Mouse (Mus musculus): ENCODE measurements around the gene Ift81. TPM values are rescaled to one million over a fixed set of nuclear protein-coding genes. Genes with fewer than 3 reads are reported as not detected.

Ift81 gene
- polyA plus RNA-seq, 1 experiment from 2014 or later = 46.0 TPM

DNA sequence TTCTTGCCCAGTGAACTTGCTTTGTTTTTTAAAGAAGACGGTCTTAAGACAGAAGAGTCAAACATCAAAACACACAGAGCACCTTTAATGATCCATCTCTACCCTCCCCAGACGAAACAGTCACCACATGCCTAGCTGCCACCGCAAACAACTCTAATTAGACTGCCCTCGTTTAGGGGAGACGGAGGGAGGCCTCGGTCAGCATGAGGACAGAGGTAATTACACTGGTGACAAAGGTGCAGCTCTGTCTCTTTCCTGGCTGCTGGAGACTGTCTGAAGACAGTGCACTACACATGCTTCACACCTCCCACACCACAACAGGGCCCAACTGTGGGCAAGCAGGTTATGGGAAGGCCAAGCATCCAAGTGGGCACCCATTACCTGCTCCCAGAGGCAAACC lies 66.5 kb downstream of the Ift81 start:
- H3K27ac ChIP-seq (ENCODE audit: low read length) = no peak overlapping the region
- peaks cover 23% of the 10 kb centered on the region for H3K4me1 ChIP-seq (replicated peaks; ENCODE audit: control insufficient read depth, insufficient read depth, low read length)
- no peaks in the 10 kb centered on the region for H3K9me3 ChIP-seq (ENCODE audit: control insufficient read depth, low read length)
- 77% methylated on average over 6 of the region's 6 CpGs for WGBS
- no peaks in the 10 kb centered on the region for H3K27me3 ChIP-seq (ENCODE audit: control insufficient read depth, insufficient read depth, low read depth, low read length)
- no peak overlapping the region for H3K4me3 ChIP-seq (ENCODE audit: low read length)
- H3K36me3 ChIP-seq (ENCODE audit: control insufficient read depth, insufficient read depth, low read length) = no peaks in the 10 kb centered on the region
- no peak overlapping the region for H3K9ac ChIP-seq (ENCODE audit: low read length)
- no peak overlapping the region for H3K4me2 ChIP-seq (ENCODE audit: low read depth, low read length)
- no peak for ATAC-seq (ENCODE audit: low read depth)

DNA sequence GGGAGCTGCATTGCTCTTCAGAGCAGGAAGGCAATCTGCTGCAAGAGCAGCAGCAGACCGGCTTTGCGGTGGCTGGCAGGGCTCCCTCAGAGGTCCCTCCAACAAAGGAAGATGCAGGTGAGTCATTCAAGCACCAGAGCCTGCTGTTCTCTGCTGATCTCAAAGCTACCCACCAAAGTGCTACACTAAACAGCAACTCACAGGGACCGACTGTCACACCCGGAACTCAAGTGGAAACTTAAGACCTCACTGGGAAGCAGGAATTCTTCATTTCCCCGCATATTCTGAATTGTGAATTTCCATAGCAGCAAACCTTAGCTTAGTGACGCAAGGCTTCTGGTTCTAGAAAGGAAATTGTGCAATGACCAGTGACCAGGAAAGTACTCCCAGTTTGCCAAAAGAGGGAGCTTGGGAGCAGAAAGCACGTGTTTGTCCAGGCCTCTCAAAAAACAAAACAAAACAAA lies 67.0 kb downstream of the Ift81 start:
- no peak overlapping the region for H3K4me3 ChIP-seq (ENCODE audit: low read length)
- ATAC-seq (ENCODE audit: low read depth) = peak; percentile 42; the same call in 1 of the 2 replicates
- no peak overlapping the region for H3K4me2 ChIP-seq (ENCODE audit: low read depth, low read length)
- no peaks in the 10 kb centered on the region for H3K9me3 ChIP-seq (ENCODE audit: control insufficient read depth, low read length)
- peaks cover 23% of the 10 kb centered on the region for H3K4me1 ChIP-seq (replicated peaks; ENCODE audit: control insufficient read depth, insufficient read depth, low read length)
- H3K9ac ChIP-seq (ENCODE audit: low read length) = 0 out of 2 replicates have a peak overlapping the region, but pooled peaks have one; percentile 8
- no peaks in the 10 kb centered on the region for H3K36me3 ChIP-seq (ENCODE audit: control insufficient read depth, insufficient read depth, low read length)
- H3K27me3 ChIP-seq (ENCODE audit: control insufficient read depth, insufficient read depth, low read depth, low read length) = no peaks in the 10 kb centered on the region
- H3K27ac ChIP-seq (ENCODE audit: low read length) = no peak overlapping the region
- WGBS = 48% methylated on average over 7 of the region's 7 CpGs

DNA sequence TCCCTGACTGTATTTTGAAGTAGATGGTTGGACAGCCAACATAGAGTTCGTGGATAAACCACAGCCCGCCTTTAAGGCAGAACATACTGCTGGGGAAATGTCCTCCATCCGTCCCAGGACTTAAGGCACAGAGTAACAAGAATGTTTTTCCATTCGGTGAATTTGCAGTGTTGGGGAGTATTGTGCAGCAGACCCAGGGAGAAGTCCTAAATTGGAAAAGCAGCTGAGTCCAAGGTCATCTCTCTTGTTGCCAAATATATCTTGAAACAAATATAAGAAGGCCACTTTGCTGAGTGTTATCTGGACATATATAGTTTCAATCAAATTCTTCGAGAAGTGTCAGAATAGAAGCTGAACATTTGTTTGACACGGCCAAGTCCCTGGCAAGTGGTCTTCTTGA lies 70.9 kb downstream of the Ift81 start:
- WGBS = 74% methylated on average over 6 of the region's 6 CpGs
- H3K9me3 ChIP-seq (ENCODE audit: control insufficient read depth, low read length) = no peaks in the 10 kb centered on the region
- H3K9ac ChIP-seq (ENCODE audit: low read length) = no peak overlapping the region
- no peaks in the 10 kb centered on the region for H3K36me3 ChIP-seq (ENCODE audit: control insufficient read depth, insufficient read depth, low read length)
- no peak for ATAC-seq (ENCODE audit: low read depth)
- no peak overlapping the region for H3K4me2 ChIP-seq (ENCODE audit: low read depth, low read length)
- no peaks in the 10 kb centered on the region for H3K27me3 ChIP-seq (ENCODE audit: control insufficient read depth, insufficient read depth, low read depth, low read length)
- H3K4me3 ChIP-seq (ENCODE audit: low read length) = no peak overlapping the region
- peaks cover 5% of the 10 kb centered on the region; the same call in 1 of the 2 replicates for H3K4me1 ChIP-seq (replicated peaks; ENCODE audit: control insufficient read depth, insufficient read depth, low read length)
- H3K27ac ChIP-seq (ENCODE audit: low read length) = no peak overlapping the region; the same call in 1 of the 2 replicates

DNA sequence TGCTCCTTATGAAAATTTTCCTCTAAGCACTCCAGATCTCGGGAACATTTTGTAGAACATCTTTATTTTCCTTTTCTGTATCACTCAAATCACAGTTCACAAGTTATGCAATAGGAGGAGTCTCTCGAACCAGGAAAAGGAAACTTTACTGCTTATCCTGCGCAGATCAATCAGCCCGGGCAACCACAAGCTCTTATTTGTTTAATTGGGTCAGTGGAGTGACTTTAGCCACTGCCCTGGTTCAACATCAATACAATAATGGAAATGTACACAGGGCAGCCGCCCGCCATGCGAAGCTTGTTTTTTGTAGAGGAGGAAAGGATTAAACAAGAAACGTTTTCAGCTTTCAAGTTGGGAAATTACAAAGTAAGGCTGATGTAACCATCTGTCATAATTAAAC lies 72.4 kb downstream of the Ift81 start:
- WGBS = 70% methylated on average over 8 of the region's 8 CpGs
- H3K4me3 ChIP-seq (ENCODE audit: low read length) = no peak overlapping the region
- no peak overlapping the region for H3K27ac ChIP-seq (ENCODE audit: low read length)
- H3K27me3 ChIP-seq (ENCODE audit: control insufficient read depth, insufficient read depth, low read depth, low read length) = no peaks in the 10 kb centered on the region
- H3K4me2 ChIP-seq (ENCODE audit: low read depth, low read length) = no peak overlapping the region
- ATAC-seq (ENCODE audit: low read depth) = no peak
- no peaks in the 10 kb centered on the region for H3K9me3 ChIP-seq (ENCODE audit: control insufficient read depth, low read length)
- no peaks in the 10 kb centered on the region for H3K36me3 ChIP-seq (ENCODE audit: control insufficient read depth, insufficient read depth, low read length)
- no peaks in the 10 kb centered on the region for H3K4me1 ChIP-seq (replicated peaks; ENCODE audit: control insufficient read depth, insufficient read depth, low read length)
- no peak overlapping the region for H3K9ac ChIP-seq (ENCODE audit: low read length)

DNA sequence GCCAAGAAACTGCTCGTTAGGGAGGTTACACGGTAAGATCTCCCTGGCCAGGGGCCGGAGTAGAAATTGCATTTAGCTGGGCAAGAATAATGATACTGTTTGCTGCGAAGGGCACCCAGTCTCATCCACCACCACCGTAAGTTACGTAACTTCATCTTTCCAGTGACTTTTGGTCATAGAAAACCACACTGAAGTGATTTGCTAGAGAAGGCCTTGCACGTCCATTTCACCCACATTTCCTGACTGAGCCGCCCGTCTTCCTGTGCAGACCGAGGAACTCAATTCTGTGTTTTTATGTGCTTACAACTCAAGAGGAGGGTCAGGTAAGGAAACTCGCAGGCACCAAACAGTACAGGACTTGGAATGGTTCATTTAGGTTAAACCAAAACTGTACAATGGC lies 76.2 kb downstream of the Ift81 start:
- Histone ChIP-seq H3K4me1 (replicated peaks; ENCODE audit: control insufficient read depth, insufficient read depth, low read length) (no peaks in the 10 kb centered on the region), H3K27ac (ENCODE audit: low read length) (no peak overlapping the region), H3K36me3 (ENCODE audit: control insufficient read depth, insufficient read depth, low read length) (no peaks in the 10 kb centered on the region), H3K27me3 (ENCODE audit: control insufficient read depth, insufficient read depth, low read depth, low read length) (no peaks in the 10 kb centered on the region), H3K4me2 (ENCODE audit: low read depth, low read length) (no peak overlapping the region), H3K9ac (ENCODE audit: low read length) (no peak overlapping the region), H3K4me3 (ENCODE audit: low read length) (no peak overlapping the region), H3K9me3 (ENCODE audit: control insufficient read depth, low read length) (no peaks in the 10 kb centered on the region)
- no peak for ATAC-seq (ENCODE audit: low read depth)
- WGBS = 88% methylated on average over 11 of the region's 11 CpGs

DNA sequence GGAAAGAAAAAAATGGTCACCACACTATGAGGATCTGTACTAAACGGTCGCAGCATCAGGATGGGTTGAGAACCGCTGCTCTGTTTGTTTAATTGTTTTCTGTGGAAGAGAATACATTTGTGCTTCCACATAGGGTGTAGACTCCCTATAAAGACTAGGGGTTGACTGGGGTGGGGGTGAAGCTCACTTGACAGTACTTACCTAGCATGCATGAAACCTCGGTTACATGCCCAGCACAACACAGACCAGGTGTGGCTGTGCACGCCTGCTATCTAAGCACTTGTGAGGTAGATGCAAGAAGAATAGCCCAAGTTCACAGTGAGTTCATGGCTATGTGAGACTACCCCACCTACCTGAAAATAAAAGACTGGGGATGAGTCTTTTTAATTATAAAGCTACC lies 76.7 kb downstream of the Ift81 start:
- no peaks in the 10 kb centered on the region for H3K36me3 ChIP-seq (ENCODE audit: control insufficient read depth, insufficient read depth, low read length)
- WGBS = 93% methylated on average over 5 of the region's 5 CpGs
- no peak for ATAC-seq (ENCODE audit: low read depth)

DNA sequence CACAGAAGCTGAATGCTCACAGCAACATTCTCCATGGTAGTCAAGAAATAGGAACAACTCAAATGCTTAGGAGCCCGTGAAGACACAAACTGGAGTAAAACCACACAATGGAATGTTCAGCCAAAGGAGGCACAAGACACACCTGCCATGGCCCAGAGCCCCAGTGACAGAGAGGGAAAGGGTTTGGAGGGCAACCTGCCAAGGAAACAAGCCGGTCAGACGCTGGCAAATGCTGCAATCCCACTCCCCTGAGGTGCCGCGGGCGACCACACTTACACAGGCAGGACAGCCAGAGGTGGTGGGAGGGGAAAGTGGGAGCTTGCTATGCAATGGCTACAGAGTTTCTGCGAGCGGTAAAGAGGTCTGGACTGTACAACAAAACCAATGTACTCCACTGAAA lies 80.4 kb downstream of the Ift81 start:
- no peak overlapping the region for H3K27ac ChIP-seq (ENCODE audit: low read length)
- H3K4me2 ChIP-seq (ENCODE audit: low read depth, low read length) = no peak overlapping the region
- H3K36me3 ChIP-seq (ENCODE audit: control insufficient read depth, insufficient read depth, low read length) = no peaks in the 10 kb centered on the region
- H3K27me3 ChIP-seq (ENCODE audit: control insufficient read depth, insufficient read depth, low read depth, low read length) = no peaks in the 10 kb centered on the region
- no peak for ATAC-seq (ENCODE audit: low read depth)
- 66% methylated on average over 8 of the region's 8 CpGs for WGBS
- peaks cover 7% of the 10 kb centered on the region for H3K4me1 ChIP-seq (replicated peaks; ENCODE audit: control insufficient read depth, insufficient read depth, low read length)
- H3K9me3 ChIP-seq (ENCODE audit: control insufficient read depth, low read length) = no peaks in the 10 kb centered on the region
- H3K4me3 ChIP-seq (ENCODE audit: low read length) = no peak overlapping the region
- H3K9ac ChIP-seq (ENCODE audit: low read length) = no peak overlapping the region

More for the DNA sequence above, 76.7 kb downstream of the Ift81 start:
- Histone ChIP-seq H3K4me1 (replicated peaks; ENCODE audit: control insufficient read depth, insufficient read depth, low read length) (no peaks in the 10 kb centered on the region), H3K9ac (ENCODE audit: low read length) (no peak overlapping the region), H3K27ac (ENCODE audit: low read length) (no peak overlapping the region), H3K4me2 (ENCODE audit: low read depth, low read length) (no peak overlapping the region), H3K9me3 (ENCODE audit: control insufficient read depth, low read length) (no peaks in the 10 kb centered on the region), H3K4me3 (ENCODE audit: low read length) (no peak overlapping the region), H3K27me3 (ENCODE audit: control insufficient read depth, insufficient read depth, low read depth, low read length) (no peaks in the 10 kb centered on the region)

DNA sequence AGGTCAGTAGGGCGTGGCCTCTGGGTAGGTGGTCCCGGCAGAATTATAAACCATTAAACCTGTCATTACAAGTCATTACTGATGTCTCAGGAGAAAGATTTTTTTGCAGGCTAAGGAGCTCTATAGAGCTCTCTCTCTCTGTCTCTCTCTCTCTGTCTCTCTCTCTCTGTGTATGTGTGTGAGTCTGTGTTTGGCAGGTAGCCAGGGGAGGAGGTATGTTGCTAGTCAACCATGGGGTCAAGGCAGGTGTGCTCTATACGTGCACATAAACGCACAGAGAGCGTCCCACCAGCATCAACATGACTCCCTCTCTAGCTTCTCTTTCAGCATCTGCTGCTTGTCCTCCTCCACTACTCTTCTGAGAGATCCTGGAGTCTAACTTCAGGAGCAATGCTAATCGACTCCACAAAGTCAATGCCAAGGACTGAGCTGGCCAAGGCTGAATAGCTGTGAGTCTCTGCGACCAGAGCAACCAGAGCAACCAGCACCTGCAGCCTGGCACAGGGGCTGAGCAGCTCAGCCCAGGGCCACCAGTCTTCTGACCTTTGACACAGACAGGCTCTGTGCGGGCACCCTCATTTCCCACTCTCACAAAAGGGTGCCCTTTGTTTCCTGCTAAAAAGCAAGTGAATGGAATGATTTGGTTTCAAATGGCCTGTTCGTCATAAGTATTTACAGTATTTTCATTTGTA lies 84.3 kb downstream of the Ift81 start:
- Histone ChIP-seq H3K4me3 (ENCODE audit: low read length) (no peak overlapping the region), H3K36me3 (ENCODE audit: control insufficient read depth, insufficient read depth, low read length) (no peaks in the 10 kb centered on the region), H3K4me1 (replicated peaks; ENCODE audit: control insufficient read depth, insufficient read depth, low read length) (peaks cover 23% of the 10 kb centered on the region), H3K27me3 (ENCODE audit: control insufficient read depth, insufficient read depth, low read depth, low read length) (no peaks in the 10 kb centered on the region), H3K27ac (ENCODE audit: low read length) (peak overlapping the region; percentile 63), H3K4me2 (ENCODE audit: low read depth, low read length) (no peak overlapping the region), H3K9me3 (ENCODE audit: control insufficient read depth, low read length) (no peaks in the 10 kb centered on the region), H3K9ac (ENCODE audit: low read length) (0 out of 2 replicates have a peak overlapping the region, but pooled peaks have one; percentile 8)
- WGBS = 57% methylated on average over 9 of the region's 9 CpGs
- no peak for ATAC-seq (ENCODE audit: low read depth)

DNA sequence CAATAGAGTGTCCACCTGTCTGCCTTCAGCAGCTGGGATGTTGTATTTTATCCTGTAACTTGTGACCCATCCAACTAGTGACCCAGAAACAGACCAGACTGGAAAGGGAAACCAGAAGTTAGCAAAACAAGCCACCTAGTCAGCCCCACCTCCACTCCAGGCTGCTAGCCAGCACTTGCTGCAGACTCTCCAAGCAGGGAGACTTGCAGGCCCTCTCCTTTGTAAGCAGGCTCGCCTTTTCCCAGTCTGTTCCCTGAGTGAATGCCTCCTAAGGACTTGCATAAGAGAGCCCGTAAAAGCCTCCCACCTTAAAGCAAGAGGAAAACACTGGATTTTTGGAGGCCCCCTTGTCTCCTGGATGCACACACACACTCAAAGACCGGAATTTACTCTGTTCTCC lies 85.0 kb downstream of the Ift81 start:
- Histone ChIP-seq H3K27ac (ENCODE audit: low read length) (peak overlapping the region; percentile 63), H3K36me3 (ENCODE audit: control insufficient read depth, insufficient read depth, low read length) (no peaks in the 10 kb centered on the region), H3K9ac (ENCODE audit: low read length) (0 out of 2 replicates have a peak overlapping the region, but pooled peaks have one; percentile 8), H3K27me3 (ENCODE audit: control insufficient read depth, insufficient read depth, low read depth, low read length) (no peaks in the 10 kb centered on the region), H3K4me3 (ENCODE audit: low read length) (no peak overlapping the region), H3K4me1 (replicated peaks; ENCODE audit: control insufficient read depth, insufficient read depth, low read length) (peaks cover 23% of the 10 kb centered on the region), H3K9me3 (ENCODE audit: control insufficient read depth, low read length) (no peaks in the 10 kb centered on the region), H3K4me2 (ENCODE audit: low read depth, low read length) (no peak overlapping the region)
- WGBS = 41% methylated on average over 3 of the region's 3 CpGs
- peak; percentile 56; the same call in 1 of the 2 replicates for ATAC-seq (ENCODE audit: low read depth)
